Mouse (Mus musculus) C2C12 (cell line): ENCODE measurements around the gene Gm47996.
"Not testable (repeated sequence)": the region's sequence is repeated elsewhere in the genome, so short reads cannot be mapped to it uniquely, and the experiment has no call there.

ENCODE experiments used
- CEBPB ChIP-seq: IDR thresholded peaks from one replicate; pipeline ENCODE4 v1.6.1; 2011; ENCODE audit warnings: low read depth, mild to moderate bottlenecking, control low read depth, moderate library complexity
- CTCF ChIP-seq: IDR thresholded peaks from one replicate; pipeline ENCODE4 v1.5.1; 2011; ENCODE audit not compliant: control insufficient read depth, insufficient read depth, insufficient read length
- MAX ChIP-seq: IDR thresholded peaks from one replicate; pipeline ENCODE4 v1.6.1; 2011; ENCODE audit warnings: mild to moderate bottlenecking, control low read depth
- MYOG ChIP-seq: IDR thresholded peaks from one replicate; pipeline ENCODE4 v1.6.1; 2011; ENCODE audit not compliant: control insufficient read depth, insufficient read length; ENCODE audit errors: extremely low read depth
- USF1 ChIP-seq: IDR thresholded peaks from one replicate; pipeline ENCODE4 v1.6.1; 2011; ENCODE audit warnings: low read depth, mild to moderate bottlenecking, control low read depth, moderate library complexity

GRCm38 (mm10) chr1:151186879-151187424, 23.0 kb upstream of the Gm47996 start:
- not testable (repeated sequence) for TF ChIP-seq CTCF, USF1, MAX, CEBPB, MYOG
